ENCODE assay signal across 11 mouse cellular contexts in genomic region chr1:77930661-77931060, GRCm38 (mm10).
A peak's percentile ranks its signal among the peaks of the same experiment; 100 is the strongest.
DNase-seq lines count a peak whose midpoint lies in the region; ATAC-seq and TF ChIP-seq lines count a peak whose summit lies in the region.
"Had no signal": no experiment of that assay in that cellular context is flagged by ENCODE, and none has a peak within 500 bp of the region (broad histone marks: within the 10 kb centered on the region; RNA-seq: fewer than 3 reads in every experiment).

No protein-coding gene starts in this region.

- H3K27me3 ChIP-seq in heart, adult 2 months (ENCODE audit: control insufficient read depth, insufficient read depth, low read length), result no peaks in the 10 kb centered on the region
- no peaks in the 10 kb centered on the region for H3K27me3 ChIP-seq in limb, embryonic 11.5 days (ENCODE audit: control insufficient read depth, insufficient read depth, low read length)
- no peaks in the 10 kb centered on the region for H3K27me3 ChIP-seq in limb, embryonic 10.5 days (ENCODE audit: low read depth, poor library complexity, severe bottlenecking)
- H3K27me3 ChIP-seq in CH12.LX (replicated peaks), result no peaks in the 10 kb centered on the region

- no peak overlapping the region for H3K4me2 ChIP-seq in limb, embryonic 11.5 days (ENCODE audit: low read depth, severe bottlenecking)
- no peak overlapping the region for H3K4me2 ChIP-seq in CH12.LX (ENCODE audit: insufficient read depth, low read depth, poor library complexity, severe bottlenecking)

- H3K9ac ChIP-seq in heart, adult 2 months (ENCODE audit: low read depth, low read length), result no peak overlapping the region
- no peak overlapping the region for H3K9ac ChIP-seq in limb, embryonic 11.5 days (ENCODE audit: low read length)
- no peak overlapping the region for H3K9ac ChIP-seq in CH12.LX (ENCODE audit: insufficient read depth, low read depth)

- TF ChIP-seq POLR2A in heart, adult 2 months (IDR thresholded peaks at IDR 0.05; ENCODE audit: insufficient read depth, low read depth, low read length), result no peak
- TF ChIP-seq POLR2A in CH12.LX (IDR thresholded peaks at IDR 0.05; ENCODE audit: low read depth, low read length), result no peak

- in situ Hi-C loops in CH12.LX (cut with MboI; ENCODE audit: low pct_ligation_motif_present, low pct_unique_long_range_greater_than_20kb, low sequenced_read_pairs), result no loop called here

- intact Hi-C loops in heart, adult 2 months (cut with DNase I), result no loop called here

- no peaks in the 10 kb centered on the region for H3K36me3 ChIP-seq in heart, adult 2 months (ENCODE audit: control insufficient read depth, insufficient read depth, low read length)
- H3K36me3 ChIP-seq in limb, embryonic 11.5 days (ENCODE audit: control insufficient read depth, insufficient read depth, low read length), result no peaks in the 10 kb centered on the region
- H3K36me3 ChIP-seq in limb, embryonic 10.5 days, result no peaks in the 10 kb centered on the region
- H3K36me3 ChIP-seq in CH12.LX (replicated peaks in 1 of 2; ENCODE audit: control insufficient read depth in 1 of 2, insufficient read depth in 1 of 2, low read length in 1 of 2), result no peaks in the 10 kb centered on the region

- no peak for DNase-seq in heart, adult 2 months
- no peak for DNase-seq in heart, adult 11 months
- DNase-seq in limb, embryonic 11.5 days (ENCODE audit: low spot score), result peak; percentile 36
- DNase-seq in limb, embryonic 10.5 days (ENCODE audit: low spot score), result no peak
- peak; percentile 17 for DNase-seq in CH12.LX (ENCODE audit: extremely low read depth)
- peak; percentile 62 for DNase-seq in R1 (ENCODE audit: low read depth, low spot score)
- no peak for DNase-seq in frontal cortex, postnatal 36 days (ENCODE audit: low spot score in 2 of 2)
- no peak for DNase-seq in adrenal gland, postnatal 36 days
- DNase-seq: cerebellum, adult 9-11 months; heart, postnatal 14 days had no signal

- H3K27ac ChIP-seq in heart, adult 2 months, result no peak overlapping the region
- no peak overlapping the region for H3K27ac ChIP-seq in limb, embryonic 11.5 days (replicated peaks; ENCODE audit: low read depth, low read length)
- H3K27ac ChIP-seq in limb, embryonic 10.5 days, result no peak overlapping the region
- no peak overlapping the region for H3K27ac ChIP-seq in CH12.LX (ENCODE audit: insufficient read depth, low read depth)
- H3K27ac ChIP-seq: macrophage had no signal

- peak; percentile 35 for TF ChIP-seq CTCF in heart, adult 2 months (IDR thresholded peaks at IDR 0.05)
- peak; percentile 44 to 57 for TF ChIP-seq CTCF in CH12.LX (conservative IDR thresholded peaks at IDR 0.05 in 1 of 2, IDR thresholded peaks at IDR 0.05 in 1 of 2; ENCODE audit: low read depth in 2 of 2, low read length in 2 of 2)

- TF ChIP-seq EP300 in heart, adult 2 months (IDR thresholded peaks at IDR 0.05; ENCODE audit: insufficient read depth, low read depth, low read length), result no peak
- TF ChIP-seq EP300 in CH12.LX (IDR thresholded peaks at IDR 0.05; ENCODE audit: low read length), result no peak

- H3K4me3 ChIP-seq in heart, adult 2 months, result no peak overlapping the region
- H3K4me3 ChIP-seq in limb, embryonic 11.5 days (ENCODE audit: low read depth, low read length), result no peak overlapping the region
- no peak overlapping the region for H3K4me3 ChIP-seq in limb, embryonic 10.5 days
- no peak overlapping the region for H3K4me3 ChIP-seq in CH12.LX (replicated peaks in 1 of 3; ENCODE audit: low read depth in 2 of 3, low read length in 2 of 3, poor library complexity in 1 of 3)

- TF ChIP-seq RAD21 in CH12.LX (IDR thresholded peaks at IDR 0.05; ENCODE audit: low read depth, low read length), result peak; percentile 50

- ATAC-seq in limb, embryonic 11.5 days (ENCODE audit: insufficient number of reproducible peaks, low FRiP score, low TSS enrichment, low read depth), result no peak

- dilution Hi-C loops in CH12.LX (cut with MboI; ENCODE audit: extremely low pct_ligation_motif_present, extremely low pct_unique_long_range_greater_than_20kb, low sequenced_read_pairs), result no loop called here

- H3K9me3 ChIP-seq in limb, embryonic 11.5 days (ENCODE audit: control insufficient read depth, low read length), result no peaks in the 10 kb centered on the region
- no peaks in the 10 kb centered on the region for H3K9me3 ChIP-seq in limb, embryonic 10.5 days (replicated peaks)
- no peaks in the 10 kb centered on the region for H3K9me3 ChIP-seq in CH12.LX (replicated peaks; ENCODE audit: low read length)

- WGBS in heart, adult 2 months, result 89% methylated on average over 6 of the region's 6 CpGs
- 88% methylated on average over 6 of the region's 6 CpGs for WGBS in limb, embryonic 11.5 days
- WGBS in limb, embryonic 10.5 days, result 89% methylated on average over 6 of the region's 6 CpGs

- no peaks in the 10 kb centered on the region for H3K4me1 ChIP-seq in heart, adult 2 months (ENCODE audit: control insufficient read depth, insufficient read depth, low read length)
- no peaks in the 10 kb centered on the region for H3K4me1 ChIP-seq in limb, embryonic 11.5 days (ENCODE audit: control insufficient read depth, insufficient read depth, low read length)
- H3K4me1 ChIP-seq in limb, embryonic 10.5 days, result peaks cover 3% of the 10 kb centered on the region; the same call in 1 of the 2 replicates
- H3K4me1 ChIP-seq in CH12.LX (ENCODE audit: control insufficient read depth in 1 of 2, insufficient read depth in 2 of 2), result peaks cover 0 to under 1% of the 10 kb centered on the region in 2 experiments; a peak in 1 of 4 replicates

- no peaks in the 10 kb centered on the region for H3K79me2 ChIP-seq in heart, adult 2 months (replicated peaks; ENCODE audit: control insufficient read depth, insufficient read depth, low read length)
- no peaks in the 10 kb centered on the region for H3K79me2 ChIP-seq in CH12.LX (replicated peaks; ENCODE audit: control insufficient read depth, extremely low read depth, insufficient read depth, poor library complexity, severe bottlenecking)

TF ChIP-seq in CH12.LX, 34 proteins besides CTCF, POLR2A, EP300 and RAD21:
- TF ChIP-seq SMC3 (IDR thresholded peaks at IDR 0.05; ENCODE audit: low read depth, low read length) (no peak; the same call in 1 of the 2 replicates), IRF4 (IDR thresholded peaks at IDR 0.05; ENCODE audit: low read depth, low read length) (no peak)

Comparison
In these comparisons a context has a peak if more than half of its experiments do, and no peak if none do; other contexts are left out.
1. DNase-seq: peak in limb, embryonic 11.5 days (single experiment), CH12.LX (single experiment) and R1 (single experiment); none in heart, adult 2 months (0 of 2), heart, adult 11 months (single experiment), limb, embryonic 10.5 days (single experiment), frontal cortex, postnatal 36 days (0 of 2) and adrenal gland, postnatal 36 days (0 of 2).